Mouse (Mus musculus): Measurements from ENCODE around the gene Cacna1a. TPM values are rescaled to one million over a fixed set of nuclear protein-coding genes. Genes with fewer than 3 reads are reported as not detected.

The Cacna1a gene
- polyA plus RNA-seq, 1 experiment from 2014 or later: 6.6 TPM

- Histone ChIP-seq H3K9me3 (replicated peaks; ENCODE audit: low read length) (no peaks in the 10 kb centered on the region), H3K4me3 (replicated peaks; ENCODE audit: low read depth, low read length) (no peak overlapping the region), H3K9ac (ENCODE audit: low read depth, low read length) (no peak overlapping the region), H3K27me3 (ENCODE audit: insufficient read depth, low read length) (no peaks in the 10 kb centered on the region), H3K36me3 (ENCODE audit: insufficient read depth, low read length) (no peaks in the 10 kb centered on the region), H3K27ac (no peak overlapping the region), H3K4me2 (ENCODE audit: low read length) (no peak overlapping the region), H3K4me1 (replicated peaks; ENCODE audit: insufficient read depth, low read length) (no peaks in the 10 kb centered on the region)
- DNase-seq (ENCODE audit: low spot score) (no peak), ATAC-seq (replicated peaks; ENCODE audit: low FRiP score, low read depth) (no peak)
- TF ChIP-seq CTCF (IDR thresholded peaks at IDR 0.05; ENCODE audit: low read depth): peak; percentile 14; the same call in 1 of the 2 replicates
- WGBS: 83% methylated on average over 5 of the region's 5 CpGs
Observed at GRCm38 (mm10) chr8:84536917-84537316, 148.7 kb downstream of the Cacna1a start.

GRCm38 (mm10) chr8:84539376-84539775, 151.1 kb downstream of the Cacna1a start:
- H3K4me1 ChIP-seq (replicated peaks; ENCODE audit: insufficient read depth, low read length): no peaks in the 10 kb centered on the region
- ATAC-seq (replicated peaks; ENCODE audit: low FRiP score, low read depth): no peak
- no peak overlapping the region for H3K4me3 ChIP-seq (replicated peaks; ENCODE audit: low read depth, low read length)
- H3K27me3 ChIP-seq (ENCODE audit: insufficient read depth, low read length): no peaks in the 10 kb centered on the region
- no peak overlapping the region for H3K27ac ChIP-seq
- no peaks in the 10 kb centered on the region for H3K36me3 ChIP-seq (ENCODE audit: insufficient read depth, low read length)
- no peak for TF ChIP-seq CTCF (IDR thresholded peaks at IDR 0.05; ENCODE audit: low read depth)
- H3K4me2 ChIP-seq (ENCODE audit: low read length): no peak overlapping the region
- H3K9ac ChIP-seq (ENCODE audit: low read depth, low read length): no peak overlapping the region
- DNase-seq (ENCODE audit: low spot score): no peak
- H3K9me3 ChIP-seq (replicated peaks; ENCODE audit: low read length): no peaks in the 10 kb centered on the region
- WGBS: 59% methylated on average over 6 of the region's 6 CpGs

- no peak overlapping the region for H3K4me2 ChIP-seq (ENCODE audit: low read length)
- H3K27ac ChIP-seq: no peak overlapping the region
- no peak overlapping the region for H3K9ac ChIP-seq (ENCODE audit: low read depth, low read length)
- no peaks in the 10 kb centered on the region for H3K4me1 ChIP-seq (replicated peaks; ENCODE audit: insufficient read depth, low read length)
- 67% methylated on average over 7 of the region's 7 CpGs for WGBS
- no peaks in the 10 kb centered on the region for H3K36me3 ChIP-seq (ENCODE audit: insufficient read depth, low read length)
- no peak for TF ChIP-seq CTCF (IDR thresholded peaks at IDR 0.05; ENCODE audit: low read depth)
- H3K27me3 ChIP-seq (ENCODE audit: insufficient read depth, low read length): no peaks in the 10 kb centered on the region
- no peaks in the 10 kb centered on the region for H3K9me3 ChIP-seq (replicated peaks; ENCODE audit: low read length)
- no peak overlapping the region for H3K4me3 ChIP-seq (replicated peaks; ENCODE audit: low read depth, low read length)
- DNase-seq (ENCODE audit: low spot score) (no peak), ATAC-seq (replicated peaks; ENCODE audit: low FRiP score, low read depth) (no peak)
Observed at GRCm38 (mm10) chr8:84542481-84542880, 154.2 kb downstream of the Cacna1a start.

- H3K9me3 ChIP-seq (replicated peaks; ENCODE audit: low read length): no peaks in the 10 kb centered on the region
- TF ChIP-seq CTCF (IDR thresholded peaks at IDR 0.05; ENCODE audit: low read depth): no peak
- no peaks in the 10 kb centered on the region for H3K27me3 ChIP-seq (ENCODE audit: insufficient read depth, low read length)
- H3K9ac ChIP-seq (ENCODE audit: low read depth, low read length): no peak overlapping the region
- H3K36me3 ChIP-seq (ENCODE audit: insufficient read depth, low read length): no peaks in the 10 kb centered on the region
- no peak overlapping the region for H3K27ac ChIP-seq
- DNase-seq (ENCODE audit: low spot score) (no peak), ATAC-seq (replicated peaks; ENCODE audit: low FRiP score, low read depth) (no peak)
- H3K4me2 ChIP-seq (ENCODE audit: low read length): no peak overlapping the region
- no peaks in the 10 kb centered on the region for H3K4me1 ChIP-seq (replicated peaks; ENCODE audit: insufficient read depth, low read length)
- 72% methylated on average over 3 of the region's 3 CpGs for WGBS
- H3K4me3 ChIP-seq (replicated peaks; ENCODE audit: low read depth, low read length): no peak overlapping the region
Observed at GRCm38 (mm10) chr8:84545522-84545921, 157.3 kb downstream of the Cacna1a start.

- 76% methylated on average over 4 of the region's 4 CpGs for WGBS
- no peaks in the 10 kb centered on the region for H3K9me3 ChIP-seq (replicated peaks; ENCODE audit: low read length)
- ATAC-seq (replicated peaks; ENCODE audit: low FRiP score, low read depth): no peak
Observed at GRCm38 (mm10) chr8:84552457-84552856, 164.2 kb downstream of the Cacna1a start.

GRCm38 (mm10) chr8:84553106-84553505, 164.9 kb downstream of the Cacna1a start:
- H3K36me3 ChIP-seq (ENCODE audit: insufficient read depth, low read length): no peaks in the 10 kb centered on the region
- H3K4me1 ChIP-seq (replicated peaks; ENCODE audit: insufficient read depth, low read length): no peaks in the 10 kb centered on the region
- H3K27me3 ChIP-seq (ENCODE audit: insufficient read depth, low read length): peaks cover 9% of the 10 kb centered on the region; the same call in 1 of the 2 replicates
- 84% methylated on average over 8 of the region's 8 CpGs for WGBS
- no peak overlapping the region for H3K9ac ChIP-seq (ENCODE audit: low read depth, low read length)
- no peak for ATAC-seq (replicated peaks; ENCODE audit: low FRiP score, low read depth)
- H3K27ac ChIP-seq: no peak overlapping the region
- no peak overlapping the region for H3K4me3 ChIP-seq (replicated peaks; ENCODE audit: low read depth, low read length)
- TF ChIP-seq CTCF (IDR thresholded peaks at IDR 0.05; ENCODE audit: low read depth): no peak
- no peak for DNase-seq (ENCODE audit: low spot score)
- H3K9me3 ChIP-seq (replicated peaks; ENCODE audit: low read length): no peaks in the 10 kb centered on the region
- no peak overlapping the region for H3K4me2 ChIP-seq (ENCODE audit: low read length)

More at GRCm38 (mm10) chr8:84552457-84552856, 164.2 kb downstream of the Cacna1a start:
- Histone ChIP-seq H3K4me2 (ENCODE audit: low read length) (no peak overlapping the region), H3K4me3 (replicated peaks; ENCODE audit: low read depth, low read length) (no peak overlapping the region), H3K27me3 (ENCODE audit: insufficient read depth, low read length) (0 out of 2 replicates have a peak, but pooled peaks cover 2% of the 10 kb centered on the region), H3K36me3 (ENCODE audit: insufficient read depth, low read length) (no peaks in the 10 kb centered on the region), H3K27ac (no peak overlapping the region), H3K4me1 (replicated peaks; ENCODE audit: insufficient read depth, low read length) (no peaks in the 10 kb centered on the region), H3K9ac (ENCODE audit: low read depth, low read length) (no peak overlapping the region)
- no peak for DNase-seq (ENCODE audit: low spot score)
- TF ChIP-seq CTCF (IDR thresholded peaks at IDR 0.05; ENCODE audit: low read depth): no peak

GRCm38 (mm10) chr8:84553617-84554016, 165.4 kb downstream of the Cacna1a start:
- 83% methylated on average over 4 of the region's 4 CpGs for WGBS
- TF ChIP-seq CTCF (IDR thresholded peaks at IDR 0.05; ENCODE audit: low read depth): no peak

More at GRCm38 (mm10) chr8:84553617-84554016, 165.4 kb downstream of the Cacna1a start:
- Histone ChIP-seq H3K4me1 (replicated peaks; ENCODE audit: insufficient read depth, low read length) (no peaks in the 10 kb centered on the region), H3K4me2 (ENCODE audit: low read length) (no peak overlapping the region), H3K9me3 (replicated peaks; ENCODE audit: low read length) (no peaks in the 10 kb centered on the region), H3K27ac (no peak overlapping the region), H3K9ac (ENCODE audit: low read depth, low read length) (no peak overlapping the region), H3K36me3 (ENCODE audit: insufficient read depth, low read length) (no peaks in the 10 kb centered on the region), H3K27me3 (ENCODE audit: insufficient read depth, low read length) (peaks cover 12% of the 10 kb centered on the region), H3K4me3 (replicated peaks; ENCODE audit: low read depth, low read length) (no peak overlapping the region)
- DNase-seq (ENCODE audit: low spot score) (no peak), ATAC-seq (replicated peaks; ENCODE audit: low FRiP score, low read depth) (no peak)
